Mouse (Mus musculus): Measurements from ENCODE around the gene Ptprd. TPM values are rescaled to one million over a fixed set of nuclear protein-coding genes. Genes with fewer than 3 reads are reported as not detected.

Ptprd gene
- polyA plus RNA-seq (2015; fragmentation: Nextera tagmentation; extraction: Ambion mirVana) = 23.8 and 31.2 TPM in 2 replicates

DNA sequence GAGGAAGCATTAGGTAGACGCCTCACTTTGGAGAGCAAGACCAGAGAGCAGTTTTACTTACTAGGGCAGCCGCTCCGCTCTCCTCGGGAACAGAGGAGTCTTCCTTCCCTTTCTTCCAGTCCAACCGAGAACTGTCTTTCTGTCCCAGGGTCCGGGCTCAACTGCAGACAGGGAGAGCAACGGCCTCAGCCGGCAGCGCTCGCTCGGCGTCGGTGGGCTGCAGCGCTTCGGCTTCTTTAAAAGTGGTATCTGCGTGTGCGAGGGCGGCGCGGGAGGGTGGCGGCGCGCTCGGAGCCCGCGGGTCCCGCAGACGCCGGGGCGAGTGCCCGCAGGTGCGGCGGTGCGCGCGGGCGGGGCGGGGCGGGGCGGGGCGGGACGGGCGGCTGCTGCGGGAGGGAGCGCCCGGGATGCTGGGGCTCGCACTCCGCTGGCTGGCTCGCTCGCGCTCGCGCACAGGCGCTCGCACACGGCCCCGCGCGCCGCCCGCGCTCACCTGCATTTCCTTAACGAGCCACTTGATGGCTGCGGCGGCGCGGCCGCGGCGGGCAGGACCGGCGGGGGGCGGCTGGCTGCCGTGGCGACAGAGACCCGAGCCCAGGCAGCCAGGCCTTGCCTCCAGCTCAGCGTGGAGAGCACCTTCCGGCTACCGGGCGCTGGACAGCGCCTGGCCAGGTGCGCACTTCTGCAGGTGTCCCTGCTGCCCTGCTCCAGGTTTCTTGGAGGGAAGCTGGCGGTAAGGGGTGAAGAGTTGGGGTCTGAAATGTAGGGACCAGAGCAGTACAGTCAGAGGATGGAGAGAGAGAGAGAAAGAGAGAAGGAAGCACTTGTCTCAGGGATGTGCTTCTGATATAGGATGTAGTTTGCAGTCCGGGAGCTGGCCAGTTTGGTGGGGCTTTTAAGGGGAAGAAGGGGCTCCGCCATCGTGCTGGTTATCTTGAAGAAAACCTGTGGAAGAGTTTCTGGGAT lies at the start of gene Ptprd:
Gene Ptprd, minus strand, starts transcription at position 433 of the 966 bp plus-strand sequence.
- Histone ChIP-seq H3K9me3 (no peaks in the 10 kb centered on the region), H3K9ac (0 out of 2 replicates have a peak within 1 kb of the TSS, but pooled peaks have one; percentile 4), H3K36me3 (no peaks in the 10 kb centered on the region), H3K4me3 (peak within 1 kb of the TSS; percentile 49), H3K4me1 (peaks cover 3% of the 10 kb centered on the region; the same call in 1 of the 2 replicates), H3K4me2 (peak within 1 kb of the TSS; percentile 89), H3K27ac (no peak within 1 kb of the TSS), H3K27me3 (peaks cover 31% of the 10 kb centered on the region)
- peak; percentile 55; the same call in 1 of the 2 replicates for ATAC-seq (ENCODE audit: insufficient number of reproducible peaks, low FRiP score, low TSS enrichment, low read depth)
- WGBS = 1% methylated on average over 43 of the region's 86 CpGs

DNA sequence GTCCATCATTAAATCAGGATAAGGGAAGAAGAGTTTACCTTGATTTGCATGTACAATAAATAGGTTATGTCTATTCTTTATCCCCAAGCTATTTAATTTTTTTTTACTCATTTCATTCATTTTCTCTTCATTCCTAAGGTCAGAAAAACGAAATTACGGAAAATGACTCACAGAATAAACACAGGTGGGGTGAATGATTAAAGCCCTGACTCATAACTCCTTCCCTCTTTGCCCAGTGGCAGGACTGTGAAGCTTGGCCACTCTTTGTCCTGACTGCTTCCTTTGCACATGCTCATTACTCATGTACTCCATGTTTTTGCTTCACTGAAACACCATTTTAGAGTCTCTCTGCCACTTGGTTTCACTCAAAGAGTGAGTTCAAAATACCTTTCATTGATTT lies 24.1 kb upstream of the Ptprd start:
- H3K27me3 ChIP-seq = no peaks in the 10 kb centered on the region
- H3K4me2 ChIP-seq = no peak overlapping the region
- ATAC-seq (ENCODE audit: insufficient number of reproducible peaks, low FRiP score, low TSS enrichment, low read depth) = no peak
- no peaks in the 10 kb centered on the region for H3K9me3 ChIP-seq
- no peak overlapping the region for H3K4me3 ChIP-seq
- 74% methylated on average over 2 of the region's 2 CpGs for WGBS
- no peaks in the 10 kb centered on the region for H3K36me3 ChIP-seq
- H3K4me1 ChIP-seq = no peaks in the 10 kb centered on the region
- no peak overlapping the region for H3K27ac ChIP-seq
- H3K9ac ChIP-seq = no peak overlapping the region

DNA sequence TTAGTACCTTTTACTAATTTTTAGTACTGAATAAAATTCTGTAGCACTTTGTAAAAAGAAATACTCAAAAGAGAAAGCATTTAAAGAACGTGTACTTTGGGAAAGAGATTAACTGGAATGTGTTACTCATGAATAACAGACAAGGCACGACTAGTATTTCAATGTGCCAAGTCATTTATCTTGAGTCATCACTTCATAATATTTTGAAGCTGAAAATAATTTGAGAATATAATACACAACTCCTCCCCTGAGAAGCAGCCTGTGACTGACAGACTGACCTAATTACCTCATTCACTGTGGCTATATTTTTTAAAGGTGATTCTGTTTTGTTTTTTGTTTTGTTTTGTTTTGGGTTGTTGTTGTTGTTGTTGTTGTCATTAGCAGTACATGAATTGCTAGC lies 23.6 kb upstream of the Ptprd start:
- no peak for ATAC-seq (ENCODE audit: insufficient number of reproducible peaks, low FRiP score, low TSS enrichment, low read depth)
- Histone ChIP-seq H3K9me3 (no peaks in the 10 kb centered on the region), H3K4me1 (no peaks in the 10 kb centered on the region), H3K9ac (no peak overlapping the region), H3K4me2 (no peak overlapping the region), H3K4me3 (no peak overlapping the region), H3K27me3 (no peaks in the 10 kb centered on the region), H3K27ac (no peak overlapping the region), H3K36me3 (no peaks in the 10 kb centered on the region)
- 47% methylated on average over 2 of the region's 2 CpGs for WGBS

DNA sequence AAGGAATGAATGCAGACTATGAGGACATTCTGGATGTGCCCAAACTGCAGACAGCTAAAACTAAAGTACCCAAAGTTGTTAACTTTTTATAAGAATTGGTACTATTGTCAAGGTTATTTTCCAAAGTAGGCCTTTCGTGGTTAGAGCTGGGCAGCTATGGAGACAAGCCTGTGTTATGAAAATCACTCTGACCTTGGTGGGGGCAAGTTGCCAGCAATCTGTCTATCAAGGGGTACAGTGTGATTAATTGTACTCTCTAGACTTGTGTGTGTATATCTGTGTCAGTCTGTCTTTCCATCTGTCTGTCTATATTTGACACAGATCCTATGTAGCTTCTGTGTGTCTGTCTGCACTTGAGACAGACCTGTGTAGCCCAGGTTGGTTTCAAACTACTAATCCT lies 22.9 kb upstream of the Ptprd start:
- no peak for ATAC-seq (ENCODE audit: insufficient number of reproducible peaks, low FRiP score, low TSS enrichment, low read depth)
- Histone ChIP-seq H3K27me3 (no peaks in the 10 kb centered on the region), H3K9me3 (no peaks in the 10 kb centered on the region), H3K4me2 (no peak overlapping the region), H3K36me3 (no peaks in the 10 kb centered on the region), H3K4me3 (no peak overlapping the region), H3K9ac (no peak overlapping the region), H3K27ac (no peak overlapping the region), H3K4me1 (no peaks in the 10 kb centered on the region)
- 80% methylated on average over 1 of the region's 1 CpGs for WGBS

DNA sequence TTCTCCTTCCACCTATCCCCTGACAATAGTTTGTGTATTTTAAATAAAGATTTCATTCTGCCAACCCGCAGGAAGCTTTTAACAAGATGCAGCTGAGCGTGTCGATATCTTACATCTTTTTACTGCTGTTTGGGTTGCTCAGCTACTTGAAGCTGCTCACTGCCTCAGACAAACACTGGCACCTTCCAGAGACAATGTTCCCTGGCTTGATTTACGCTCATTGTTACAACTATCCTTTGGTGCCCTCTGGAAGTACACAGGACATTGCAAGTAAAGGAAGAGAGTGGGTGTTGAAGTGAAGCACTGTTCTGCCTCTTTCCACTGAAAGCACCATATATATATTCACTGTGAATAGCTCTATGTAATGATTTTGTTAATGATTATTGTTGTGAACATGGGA lies 2.2 kb upstream of the Ptprd start:
- no peak for ATAC-seq (ENCODE audit: insufficient number of reproducible peaks, low FRiP score, low TSS enrichment, low read depth)
- WGBS = 72% methylated on average over 4 of the region's 4 CpGs

DNA sequence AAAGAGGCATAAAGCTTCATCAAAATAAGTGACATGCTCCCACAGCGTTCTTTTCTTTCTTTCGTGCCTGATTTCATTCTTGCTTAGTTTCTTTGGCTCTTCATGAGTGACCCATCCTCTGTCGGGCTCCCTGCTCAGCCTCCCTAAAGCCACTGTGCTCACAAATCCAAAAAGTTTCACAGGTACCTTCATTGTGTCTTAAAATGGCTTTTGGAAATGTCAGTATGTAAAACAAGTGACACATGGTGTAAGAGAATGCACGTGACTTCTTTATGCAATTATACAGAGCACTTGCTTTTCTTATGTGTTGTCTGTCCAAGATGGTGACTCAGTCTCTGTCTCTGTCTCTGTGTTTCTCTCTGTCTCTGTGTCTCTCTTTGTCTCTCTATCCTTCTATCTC lies 1.2 kb upstream of the Ptprd start:
- Histone ChIP-seq H3K9ac (no peak overlapping the region), H3K27ac (no peak overlapping the region), H3K4me1 (peaks cover 3% of the 10 kb centered on the region; the same call in 1 of the 2 replicates), H3K27me3 (peaks cover 31% of the 10 kb centered on the region), H3K4me3 (no peak overlapping the region), H3K9me3 (no peaks in the 10 kb centered on the region), H3K36me3 (no peaks in the 10 kb centered on the region), H3K4me2 (no peak overlapping the region)
- WGBS = 70% methylated on average over 4 of the region's 4 CpGs
- ATAC-seq (ENCODE audit: insufficient number of reproducible peaks, low FRiP score, low TSS enrichment, low read depth) = no peak

More for the DNA sequence above, 2.2 kb upstream of the Ptprd start:
- Histone ChIP-seq H3K9me3 (no peaks in the 10 kb centered on the region), H3K4me1 (peaks cover 3% of the 10 kb centered on the region; the same call in 1 of the 2 replicates), H3K4me3 (no peak overlapping the region), H3K9ac (no peak overlapping the region), H3K4me2 (no peak overlapping the region), H3K36me3 (no peaks in the 10 kb centered on the region), H3K27me3 (peaks cover 31% of the 10 kb centered on the region), H3K27ac (no peak overlapping the region)

DNA sequence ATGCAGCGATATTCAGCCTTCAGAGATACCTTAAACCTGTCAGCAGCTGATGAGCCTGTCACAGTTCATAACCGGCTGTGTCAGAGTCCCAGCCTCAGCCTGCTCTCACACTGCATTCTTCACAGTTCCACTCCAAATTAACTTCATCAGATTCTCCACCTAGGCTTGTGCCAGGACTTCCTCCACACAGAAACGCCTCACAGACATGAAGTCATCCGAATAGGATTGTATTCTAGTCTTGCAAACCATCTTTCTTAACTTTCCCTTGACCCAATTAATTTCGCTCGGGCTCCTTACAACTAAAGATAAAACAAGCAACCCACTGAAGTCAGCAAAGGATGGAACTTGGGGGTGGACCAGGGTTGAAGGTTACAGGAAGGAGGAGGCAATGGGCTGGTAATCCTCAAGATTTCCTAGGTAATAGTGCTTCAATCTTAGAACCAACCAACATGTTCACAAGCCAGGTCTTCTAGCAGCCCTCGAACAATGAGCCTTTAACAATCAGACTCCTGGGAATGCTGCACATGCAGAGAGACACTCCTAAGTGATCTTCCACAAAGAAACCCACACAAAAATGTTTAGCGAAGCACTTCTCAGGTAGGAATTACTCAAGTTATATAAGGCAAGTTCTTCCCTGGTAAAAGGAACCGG lies 758 bp downstream of the Ptprd start:
- Histone ChIP-seq H3K9ac (no peak overlapping the region), H3K27ac (no peak overlapping the region), H3K4me2 (peak overlapping the region; percentile 89), H3K36me3 (no peaks in the 10 kb centered on the region), H3K4me1 (peaks cover 3% of the 10 kb centered on the region; the same call in 1 of the 2 replicates), H3K4me3 (peak overlapping the region; percentile 49), H3K27me3 (peaks cover 31% of the 10 kb centered on the region), H3K9me3 (no peaks in the 10 kb centered on the region)
- ATAC-seq (ENCODE audit: insufficient number of reproducible peaks, low FRiP score, low TSS enrichment, low read depth) = no peak
- 31% methylated on average over 9 of the region's 9 CpGs for WGBS

DNA sequence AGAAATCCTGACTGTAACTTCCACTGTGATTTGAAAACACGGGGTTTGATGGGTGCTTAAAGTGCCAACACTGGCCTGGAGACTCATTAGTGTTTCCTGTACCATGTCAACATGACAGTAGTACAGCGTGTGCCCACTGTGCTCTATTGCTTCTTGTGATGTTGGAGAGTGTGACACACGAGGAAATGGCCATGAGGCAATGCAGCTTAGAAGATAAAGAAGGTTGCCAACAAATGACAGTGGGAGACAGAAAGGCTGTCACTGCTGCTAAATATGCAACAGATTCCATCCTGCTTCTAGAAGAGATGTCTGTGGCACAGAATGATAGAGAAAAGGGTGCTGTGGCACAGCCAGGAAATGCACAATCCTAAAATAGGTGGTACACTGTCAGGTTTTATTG lies 6.7 kb downstream of the Ptprd start:
- H3K36me3 ChIP-seq = no peaks in the 10 kb centered on the region
- H3K4me1 ChIP-seq = no peaks in the 10 kb centered on the region
- no peak overlapping the region for H3K4me3 ChIP-seq
- no peaks in the 10 kb centered on the region for H3K27me3 ChIP-seq
- H3K27ac ChIP-seq = no peak overlapping the region
- H3K9me3 ChIP-seq = no peaks in the 10 kb centered on the region
- WGBS = 45% methylated on average over 3 of the region's 3 CpGs
- no peak overlapping the region for H3K4me2 ChIP-seq
- ATAC-seq (ENCODE audit: insufficient number of reproducible peaks, low FRiP score, low TSS enrichment, low read depth) = no peak
- H3K9ac ChIP-seq = no peak overlapping the region

DNA sequence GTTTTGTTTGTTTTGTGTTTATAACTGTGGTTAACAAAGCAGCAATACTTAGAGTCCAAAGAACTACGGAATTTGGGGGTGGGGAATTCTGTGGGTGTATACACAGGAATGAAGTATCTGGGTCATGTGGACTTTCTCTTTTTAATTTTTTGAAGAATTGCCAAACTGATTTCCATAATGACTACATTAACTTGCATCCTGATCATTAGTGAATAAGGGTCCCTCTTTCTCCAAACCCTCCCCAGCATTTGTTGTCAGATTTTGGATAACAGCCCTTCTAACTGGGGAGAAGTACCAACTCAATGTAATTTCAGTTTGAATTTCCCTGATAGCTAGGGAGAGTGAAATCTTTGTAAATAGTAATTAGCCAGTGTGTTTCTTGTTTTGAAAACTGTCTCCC lies 43.3 kb downstream of the Ptprd start:
- 85% methylated on average over 1 of the region's 1 CpGs for WGBS
- no peak for ATAC-seq (ENCODE audit: insufficient number of reproducible peaks, low FRiP score, low TSS enrichment, low read depth)
- H3K27ac ChIP-seq = no peak overlapping the region
- no peaks in the 10 kb centered on the region for H3K36me3 ChIP-seq
- no peaks in the 10 kb centered on the region for H3K9me3 ChIP-seq
- H3K4me3 ChIP-seq = no peak overlapping the region
- H3K4me1 ChIP-seq = no peaks in the 10 kb centered on the region
- H3K27me3 ChIP-seq = no peaks in the 10 kb centered on the region
- H3K9ac ChIP-seq = no peak overlapping the region
- H3K4me2 ChIP-seq = no peak overlapping the region

DNA sequence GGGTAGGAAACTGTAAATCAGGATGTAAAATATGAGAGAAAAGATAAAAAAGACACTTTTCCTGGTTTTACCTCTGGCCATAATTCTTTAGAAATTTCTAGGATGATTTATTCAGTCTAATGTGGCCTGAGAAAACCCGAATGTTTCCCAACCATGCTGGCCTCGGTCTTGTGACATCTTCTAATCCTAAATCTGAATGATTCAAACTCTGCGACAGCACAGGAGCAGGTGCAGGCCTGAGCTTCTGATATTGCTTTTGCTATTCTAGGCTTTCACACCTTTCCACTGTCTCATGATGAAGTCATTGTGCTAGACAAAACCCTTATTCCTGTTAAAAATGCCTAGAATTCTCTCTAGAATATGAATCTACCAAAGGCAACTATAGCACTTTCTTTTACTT lies 51.3 kb downstream of the Ptprd start:
- H3K9me3 ChIP-seq = no peaks in the 10 kb centered on the region
- no peaks in the 10 kb centered on the region for H3K27me3 ChIP-seq
- H3K9ac ChIP-seq = no peak overlapping the region
- no peak overlapping the region for H3K27ac ChIP-seq
- no peaks in the 10 kb centered on the region for H3K4me1 ChIP-seq
- no peak overlapping the region for H3K4me2 ChIP-seq
- no peaks in the 10 kb centered on the region for H3K36me3 ChIP-seq
- H3K4me3 ChIP-seq = no peak overlapping the region
- WGBS = 76% methylated on average over 3 of the region's 3 CpGs
- ATAC-seq (ENCODE audit: insufficient number of reproducible peaks, low FRiP score, low TSS enrichment, low read depth) = no peak

DNA sequence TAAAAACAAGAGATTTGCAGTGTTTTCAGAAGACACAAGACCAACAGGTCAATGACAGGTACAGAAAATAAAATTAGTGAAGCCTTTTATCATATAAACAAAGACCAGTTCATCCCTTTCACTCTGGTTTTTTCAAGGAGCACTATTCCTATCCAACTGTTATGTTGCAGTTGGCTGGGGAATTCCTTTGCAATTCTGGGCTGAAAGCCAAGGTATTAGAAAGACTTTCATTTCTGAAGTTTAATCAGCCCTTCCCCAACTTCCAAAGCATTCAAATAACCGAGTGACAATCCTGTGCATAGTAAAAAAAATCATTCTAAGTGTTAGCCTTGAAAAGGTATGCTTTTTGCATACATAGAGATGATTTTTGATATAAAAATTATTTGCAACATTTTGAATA lies 61.2 kb downstream of the Ptprd start:
- Histone ChIP-seq H3K9ac (no peak overlapping the region), H3K4me3 (no peak overlapping the region), H3K4me2 (no peak overlapping the region), H3K27ac (no peak overlapping the region), H3K27me3 (no peaks in the 10 kb centered on the region), H3K36me3 (no peaks in the 10 kb centered on the region), H3K4me1 (no peaks in the 10 kb centered on the region), H3K9me3 (no peaks in the 10 kb centered on the region)
- no peak for ATAC-seq (ENCODE audit: insufficient number of reproducible peaks, low FRiP score, low TSS enrichment, low read depth)
- 12% methylated on average over 1 of the region's 1 CpGs for WGBS

DNA sequence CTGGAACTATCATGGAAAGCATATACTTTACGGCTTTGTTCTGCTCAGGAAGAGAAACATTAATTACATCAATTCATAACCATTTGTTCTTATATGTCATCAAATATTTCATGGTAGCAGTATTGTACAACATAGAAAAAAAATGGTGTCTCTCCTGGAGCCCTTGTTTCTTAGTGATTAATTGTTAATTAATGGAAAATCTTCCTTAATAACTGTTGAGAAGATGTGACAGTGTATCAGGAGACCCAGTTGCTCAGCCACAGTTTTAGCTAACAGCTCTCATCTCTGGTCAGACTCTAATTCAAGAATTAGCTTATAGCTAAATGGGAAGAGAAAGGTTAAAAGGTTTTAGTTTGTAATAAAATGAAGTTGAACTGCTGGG lies 69.0 kb downstream of the Ptprd start:
- H3K9me3 ChIP-seq = no peaks in the 10 kb centered on the region
- no peak for ATAC-seq (ENCODE audit: insufficient number of reproducible peaks, low FRiP score, low TSS enrichment, low read depth)
- no peaks in the 10 kb centered on the region for H3K4me1 ChIP-seq
- no peak overlapping the region for H3K9ac ChIP-seq
- no peaks in the 10 kb centered on the region for H3K36me3 ChIP-seq
- no peak overlapping the region for H3K27ac ChIP-seq
- 70% methylated on average over 1 of the region's 1 CpGs for WGBS
- no peaks in the 10 kb centered on the region for H3K27me3 ChIP-seq
- H3K4me2 ChIP-seq = no peak overlapping the region
- no peak overlapping the region for H3K4me3 ChIP-seq
